Mouse (Mus musculus): Measurements from ENCODE around the gene Lgr6. TPM values are rescaled to one million over a fixed set of nuclear protein-coding genes. Genes with fewer than 3 reads are reported as not detected.

Gene Lgr6
- polyA plus RNA-seq, 1 experiment from 2014 or later, result 1.4 TPM

DNA sequence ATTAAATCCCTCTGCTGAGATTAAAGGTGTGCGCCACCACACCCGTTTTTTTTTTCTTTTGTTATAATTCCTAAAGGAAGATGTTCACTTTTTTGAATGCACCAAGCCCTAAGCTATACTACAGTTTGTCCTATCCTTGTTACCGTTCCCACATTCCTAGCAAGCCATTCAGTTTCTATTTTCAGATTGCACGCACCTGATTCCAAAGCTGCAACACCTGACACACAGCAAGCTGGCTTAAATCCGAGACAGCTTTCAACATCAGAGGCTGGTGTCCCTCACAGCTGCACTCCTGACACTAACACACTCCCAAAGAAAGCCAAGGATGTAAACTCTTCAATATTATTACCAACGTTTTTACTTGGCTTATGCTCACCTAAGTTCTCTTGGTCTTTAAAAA lies 168.7 kb downstream of the Lgr6 start:
- no peaks in the 10 kb centered on the region for H3K9me3 ChIP-seq
- 94% methylated on average over 6 of the region's 6 CpGs for WGBS

More for the DNA sequence above, 168.7 kb downstream of the Lgr6 start:
- H3K27me3 ChIP-seq, result no peaks in the 10 kb centered on the region
- no peaks in the 10 kb centered on the region for H3K4me1 ChIP-seq (replicated peaks)
- H3K4me3 ChIP-seq, result no peak overlapping the region
- H3K4me2 ChIP-seq, result no peak overlapping the region
- no peak for ATAC-seq (ENCODE audit: low FRiP score, low read depth)
- H3K36me3 ChIP-seq, result no peaks in the 10 kb centered on the region
- no peak overlapping the region for H3K9ac ChIP-seq
- H3K27ac ChIP-seq (replicated peaks), result no peak overlapping the region

Other genes with a start within 250 kb of the Lgr6 start
- 15.1 and 15.8 TPM in 2 replicates for gene Ppp1r12b, start 149.3 kb downstream of the Lgr6 start, polyA plus RNA-seq (2015; fragmentation: Nextera tagmentation; extraction: Ambion mirVana)
- gene Ube2t, start 142.7 kb downstream of the Lgr6 start, polyA plus RNA-seq (2015; fragmentation: Nextera tagmentation; extraction: Ambion mirVana), result 12.8 and 15.0 TPM in 2 replicates
- gene Ptpn7, start 27.4 kb upstream of the Lgr6 start, polyA plus RNA-seq (2015; fragmentation: Nextera tagmentation; extraction: Ambion mirVana), result 0.29 and 0.45 TPM in 2 replicates
- 343 and 418 TPM in 2 replicates for gene Arl8a, start 41.5 kb upstream of the Lgr6 start, polyA plus RNA-seq (2015; fragmentation: Nextera tagmentation; extraction: Ambion mirVana)
- 1.4 and 2.5 TPM in 2 replicates for gene Gpr37l1, start 62.4 kb upstream of the Lgr6 start, polyA plus RNA-seq (2015; fragmentation: Nextera tagmentation; extraction: Ambion mirVana)
- 0.45 and 0.62 TPM in 2 replicates for gene Elf3, start 153.3 kb upstream of the Lgr6 start, polyA plus RNA-seq (2015; fragmentation: Nextera tagmentation; extraction: Ambion mirVana)
- gene Rnpep, start 178.8 kb upstream of the Lgr6 start, polyA plus RNA-seq (2015; fragmentation: Nextera tagmentation; extraction: Ambion mirVana), result 102 and 106 TPM in 2 replicates
- 159 and 171 TPM in 2 replicates for gene Timm17a, start 208.5 kb upstream of the Lgr6 start, polyA plus RNA-seq (2015; fragmentation: Nextera tagmentation; extraction: Ambion mirVana)
- gene Lmod1, start 219.5 kb upstream of the Lgr6 start, polyA plus RNA-seq (2015; fragmentation: Nextera tagmentation; extraction: Ambion mirVana), result 0.35 and 0.47 TPM in 2 replicates